In the genomic region with DNA sequence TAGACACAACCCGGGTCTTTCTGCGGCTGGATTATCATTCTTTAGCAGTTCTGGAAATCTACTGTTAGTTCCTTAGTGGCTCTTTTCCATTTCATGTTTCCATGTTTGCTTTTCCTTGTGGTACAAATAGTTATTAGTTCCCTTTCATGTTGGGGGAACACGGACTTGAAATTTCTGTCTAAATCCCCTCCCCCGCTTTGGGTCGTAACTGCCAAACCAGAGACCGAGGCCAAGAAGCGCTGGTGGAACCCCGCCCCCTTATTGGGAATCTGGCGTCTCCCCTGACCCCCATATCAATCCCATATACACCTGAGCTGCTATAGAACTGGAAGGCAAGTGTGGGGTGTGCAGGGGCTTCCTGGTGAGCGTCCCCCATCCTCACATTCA, we compare ENCODE assay signal across 8 mouse cellular contexts. TPM values are rescaled to one million over a fixed set of nuclear protein-coding genes. Genes with fewer than 3 reads are reported as not detected.
DNase-seq lines count a peak whose midpoint lies in the region; ATAC-seq and TF ChIP-seq lines count a peak whose summit lies in the region.

No protein-coding gene starts in this region.

- TF ChIP-seq EP300 in ES-Bruce4 (IDR thresholded peaks at IDR 0.05; ENCODE audit: insufficient read depth, low read depth, low read length), result no peak

- no peaks in the 10 kb centered on the region for H3K9me3 ChIP-seq in ES-Bruce4 (replicated peaks; ENCODE audit: control insufficient read depth, insufficient read depth, low read length, poor library complexity, severe bottlenecking)
- no peaks in the 10 kb centered on the region for H3K9me3 ChIP-seq in heart, embryonic 14.5 days (ENCODE audit: control insufficient read depth, low read length)
- no peaks in the 10 kb centered on the region for H3K9me3 ChIP-seq in liver, embryonic 12.5 days (replicated peaks)

- H3K36me3 ChIP-seq in ES-Bruce4 (ENCODE audit: control insufficient read depth, insufficient read depth, low read length, poor library complexity, severe bottlenecking), result no peaks in the 10 kb centered on the region
- peaks cover 6% of the 10 kb centered on the region; the same call in 1 of the 2 replicates for H3K36me3 ChIP-seq in heart, embryonic 14.5 days (ENCODE audit: control insufficient read depth, insufficient read depth, low read length)
- peaks cover 14% of the 10 kb centered on the region; the same call in 1 of the 2 replicates for H3K36me3 ChIP-seq in liver, embryonic 12.5 days

- no peaks in the 10 kb centered on the region for H3K27me3 ChIP-seq in ES-Bruce4 (ENCODE audit: control insufficient read depth, insufficient read depth, low read length, poor library complexity, severe bottlenecking)
- no peaks in the 10 kb centered on the region for H3K27me3 ChIP-seq in heart, embryonic 14.5 days (ENCODE audit: control insufficient read depth, insufficient read depth, low read length)
- peaks cover 27% of the 10 kb centered on the region for H3K27me3 ChIP-seq in liver, embryonic 12.5 days (replicated peaks)

- TF ChIP-seq POLR2A in ES-Bruce4 (IDR thresholded peaks at IDR 0.05; ENCODE audit: insufficient read depth, low read length), result no peak

- no peak overlapping the region; the same call in 1 of the 2 replicates for H3K27ac ChIP-seq in ES-Bruce4 (ENCODE audit: insufficient read depth, low read length)
- peak overlapping the region; percentile 73 to 86 for H3K27ac ChIP-seq in heart, embryonic 14.5 days (replicated peaks in 1 of 2; ENCODE audit: control insufficient read depth in 1 of 2, insufficient read depth in 1 of 2, low read depth in 2 of 2, low read length in 2 of 2)
- peak overlapping the region; percentile 85; the same call in 1 of the 2 replicates for H3K27ac ChIP-seq in liver, embryonic 12.5 days

- intact Hi-C loops in gastrocnemius, postnatal 14 days (cut with DNase I; ENCODE audit: low total_unique reads), result no loop called here

- ATAC-seq in heart, embryonic 14.5 days (ENCODE audit: insufficient number of reproducible peaks, insufficient read depth, low FRiP score, low read depth), result no peak
- no peak for ATAC-seq in liver, embryonic 12.5 days

- 4% methylated on average over 10 of the region's 10 CpGs for whole genome bisulfite sequencing in heart, embryonic 14.5 days
- 3% methylated on average over 10 of the region's 10 CpGs for WGBS in liver, embryonic 12.5 days (ENCODE audit: insufficient replicate concordance)

- TF ChIP-seq CTCF in ES-Bruce4 (IDR thresholded peaks at IDR 0.05; ENCODE audit: low read depth, low read length), result no peak

- H3K4me2 ChIP-seq in heart, embryonic 14.5 days (ENCODE audit: low read length), result peak overlapping the region; percentile 93
- H3K4me2 ChIP-seq in liver, embryonic 12.5 days, result peak overlapping the region; percentile 98

- peak overlapping the region; percentile 57 for H3K4me3 ChIP-seq in ES-Bruce4 (ENCODE audit: low read depth, low read length)
- peak overlapping the region; percentile 58 to 62 for H3K4me3 ChIP-seq in heart, embryonic 14.5 days (ENCODE audit: control insufficient read depth in 1 of 2, insufficient read depth in 1 of 2, low read depth in 1 of 2, low read length in 2 of 2)
- peak overlapping the region; percentile 63 for H3K4me3 ChIP-seq in liver, embryonic 12.5 days

- H3K9ac ChIP-seq in ES-Bruce4 (ENCODE audit: low read depth, poor library complexity, severe bottlenecking), result peak overlapping the region; percentile 52; the same call in 1 of the 2 replicates
- H3K9ac ChIP-seq in heart, embryonic 14.5 days (ENCODE audit: low read length), result peak overlapping the region; percentile 67
- H3K9ac ChIP-seq in liver, embryonic 12.5 days, result peak overlapping the region; percentile 81

- DNase-seq in adrenal gland, postnatal 10 days, result peak; percentile 48
- DNase-seq in adrenal gland, postnatal 25 days, result no peak
- no peak for DNase-seq in Muller cell, postnatal 12 days (ENCODE audit: inconsistent ontology term)
- DNase-seq in gastrocnemius, postnatal 14 days, result no peak
- no peak for DNase-seq in left cerebral cortex, adult 18-20 months (ENCODE audit: low spot score in 2 of 2)

- peaks cover 2% of the 10 kb centered on the region for H3K4me1 ChIP-seq in ES-Bruce4 (ENCODE audit: control insufficient read depth, insufficient read depth, low read length)
- H3K4me1 ChIP-seq in heart, embryonic 14.5 days (ENCODE audit: control insufficient read depth in 2 of 2, insufficient read depth in 2 of 2, low read length in 2 of 2), result peaks cover 18 to 30% of the 10 kb centered on the region in 2 experiments
- peaks cover 67% of the 10 kb centered on the region for H3K4me1 ChIP-seq in liver, embryonic 12.5 days

RNA-seq across cellular contexts. Expression of a gene that starts 0.8 kb away (rescaled TPM):
- 10 to 100 TPM; 62.3 to 62.4 TPM for total RNA-seq in adrenal gland, postnatal 10 days (2021)
- total RNA-seq in adrenal gland, postnatal 25 days (2021), result 98.2 and 110 TPM in 2 replicates
- 35.1 and 35.7 TPM in 2 replicates for polyA plus RNA-seq in ES-Bruce4 (2011; ENCODE audit: insufficient read depth, insufficient read length, low read depth, missing spikeins)
- 1.3 and 1.8 TPM in 2 replicates for polyA plus RNA-seq in heart, embryonic 14.5 days (2014; fragmentation: Nextera tagmentation; extraction: Ambion mirVana)
- polyA plus RNA-seq in liver, embryonic 12.5 days (2016; fragmentation: Nextera tagmentation; extraction: Ambion mirVana), result 1.2 and 1.6 TPM in 2 replicates
- 10 to 100 TPM; 18.4 to 24.0 TPM for total RNA-seq in gastrocnemius, postnatal 14 days (2021)
- 10 to 100 TPM; 13.6 to 15.5 TPM for total RNA-seq in left cerebral cortex, adult 18-20 months (2021)

RNA-seq across cellular contexts. Expression of a gene that starts 7.2 kb away (rescaled TPM):
- total RNA-seq in adrenal gland, postnatal 10 days (2021), result under 1 TPM in 1 of 2 experiments, not detected in 1; 0.24 TPM
- 3.1 TPM in 1 of 2 replicates, not detected in the other for total RNA-seq in adrenal gland, postnatal 25 days (2021)
- polyA plus RNA-seq in ES-Bruce4 (2011; ENCODE audit: insufficient read depth, insufficient read length, low read depth, missing spikeins), result not detected in 2 replicates
- not detected in 2 replicates for polyA plus RNA-seq in heart, embryonic 14.5 days (2014; fragmentation: Nextera tagmentation; extraction: Ambion mirVana)
- not detected in 2 replicates for polyA plus RNA-seq in liver, embryonic 12.5 days (2016; fragmentation: Nextera tagmentation; extraction: Ambion mirVana)
- total RNA-seq in gastrocnemius, postnatal 14 days (2021), result not detected
- 1 to 10 TPM; 3.8 to 6.4 TPM for total RNA-seq in left cerebral cortex, adult 18-20 months (2021)

RNA-seq across cellular contexts. Expression of a gene that starts 16.3 kb away (rescaled TPM):
- 10 to 100 TPM; 49.4 to 54.6 TPM for total RNA-seq in adrenal gland, postnatal 10 days (2021)
- total RNA-seq in adrenal gland, postnatal 25 days (2021), result 34.7 and 35.4 TPM in 2 replicates
- 16.5 and 25.1 TPM in 2 replicates for polyA plus RNA-seq in ES-Bruce4 (2011; ENCODE audit: insufficient read depth, insufficient read length, low read depth, missing spikeins)
- 33.5 and 35.2 TPM in 2 replicates for polyA plus RNA-seq in heart, embryonic 14.5 days (2014; fragmentation: Nextera tagmentation; extraction: Ambion mirVana)
- 21.6 and 22.9 TPM in 2 replicates for polyA plus RNA-seq in liver, embryonic 12.5 days (2016; fragmentation: Nextera tagmentation; extraction: Ambion mirVana)
- 10 to 100 TPM; 30.9 to 33.4 TPM for total RNA-seq in gastrocnemius, postnatal 14 days (2021)
- total RNA-seq in left cerebral cortex, adult 18-20 months (2021), result 10 to 100 TPM; 31.6 to 36.0 TPM

RNA-seq across cellular contexts. Expression of a gene that starts 22.8 kb away (rescaled TPM):
- 10 to 100 TPM; 39.8 to 43.2 TPM for total RNA-seq in adrenal gland, postnatal 10 days (2021)
- 24.8 and 26.2 TPM in 2 replicates for total RNA-seq in adrenal gland, postnatal 25 days (2021)
- polyA plus RNA-seq in ES-Bruce4 (2011; ENCODE audit: insufficient read depth, insufficient read length, low read depth, missing spikeins), result 290 and 304 TPM in 2 replicates
- 354 and 368 TPM in 2 replicates for polyA plus RNA-seq in heart, embryonic 14.5 days (2014; fragmentation: Nextera tagmentation; extraction: Ambion mirVana)
- 310 and 316 TPM in 2 replicates for polyA plus RNA-seq in liver, embryonic 12.5 days (2016; fragmentation: Nextera tagmentation; extraction: Ambion mirVana)
- total RNA-seq in gastrocnemius, postnatal 14 days (2021), result 10 to 100 TPM in 1 of 2 experiments, 1 to 10 TPM in 1; 9.6 to 14.4 TPM
- 1 to 10 TPM; 2.2 to 2.7 TPM for total RNA-seq in left cerebral cortex, adult 18-20 months (2021)

RNA-seq across cellular contexts. Expression of a gene that starts 22.8 kb away (rescaled TPM):
- total RNA-seq in adrenal gland, postnatal 10 days (2021), result 100 to 1,000 TPM in 1 of 2 experiments, 10 to 100 TPM in 1; 94.4 to 108 TPM
- total RNA-seq in adrenal gland, postnatal 25 days (2021), result 74.4 and 101 TPM in 2 replicates
- polyA plus RNA-seq in ES-Bruce4 (2011; ENCODE audit: insufficient read depth, insufficient read length, low read depth, missing spikeins), result 87.4 and 88.9 TPM in 2 replicates
- 48.0 and 50.5 TPM in 2 replicates for polyA plus RNA-seq in heart, embryonic 14.5 days (2014; fragmentation: Nextera tagmentation; extraction: Ambion mirVana)
- 56.8 and 63.3 TPM in 2 replicates for polyA plus RNA-seq in liver, embryonic 12.5 days (2016; fragmentation: Nextera tagmentation; extraction: Ambion mirVana)
- 10 to 100 TPM; 35.9 to 38.8 TPM for total RNA-seq in gastrocnemius, postnatal 14 days (2021)
- total RNA-seq in left cerebral cortex, adult 18-20 months (2021), result 10 to 100 TPM; 15.0 to 15.6 TPM
